ENCODE assay signal across 9 mouse cellular contexts in genomic region chr17:86350791-86351261, GRCm38 (mm10).
DNase-seq lines count a peak whose midpoint lies in the region; ATAC-seq lines count a peak whose summit lies in the region.
"Had no signal": no experiment of that assay in that cellular context is flagged by ENCODE, and none has a peak within 500 bp of the region (broad histone marks: within the 10 kb centered on the region; RNA-seq: fewer than 3 reads in every experiment).

No protein-coding gene starts in this region.

- H3K9me3 ChIP-seq in forebrain, embryonic 14.5 days (replicated peaks; ENCODE audit: control insufficient read depth, low read length) = no peaks in the 10 kb centered on the region
- no peaks in the 10 kb centered on the region for H3K9me3 ChIP-seq in forebrain, embryonic 12.5 days
- H3K9me3 ChIP-seq in neural tube, embryonic 13.5 days = no peaks in the 10 kb centered on the region

- peak overlapping the region; percentile 21; the same call in 1 of the 2 replicates for H3K9ac ChIP-seq in forebrain, embryonic 14.5 days (ENCODE audit: low read length)
- H3K9ac ChIP-seq in forebrain, embryonic 12.5 days = no peak overlapping the region
- H3K9ac ChIP-seq in neural tube, embryonic 13.5 days = no peak overlapping the region

- no peak for ATAC-seq in forebrain, embryonic 14.5 days
- ATAC-seq in forebrain, embryonic 12.5 days (ENCODE audit: low FRiP score) = no peak
- ATAC-seq in neural tube, embryonic 13.5 days (ENCODE audit: low read depth) = no peak
- no peak for ATAC-seq in erythroblast, adult 5-6 weeks (replicated peaks; ENCODE audit: low FRiP score, poor library complexity, severe bottlenecking)

- H3K4me3 ChIP-seq in forebrain, embryonic 14.5 days (ENCODE audit: low read depth, low read length) = no peak overlapping the region
- H3K4me3 ChIP-seq in forebrain, embryonic 12.5 days (replicated peaks) = no peak overlapping the region
- H3K4me3 ChIP-seq in neural tube, embryonic 13.5 days = no peak overlapping the region

- DNase-seq in forebrain, embryonic 14.5 days (ENCODE audit: low spot score) = peak; percentile 28
- DNase-seq in neural tube, embryonic 10.5 days (ENCODE audit: extremely low spot score, low spot score) = no peak
- DNase-seq in heart, postnatal 14 days = peak; percentile 63 to 75
- DNase-seq in testis, postnatal 14 days (ENCODE audit: low spot score) = peak; percentile 44
- no peak for DNase-seq in thymus, adult 18-20 months
- DNase-seq: thymus, postnatal 36 days had no signal

- peaks cover 7% of the 10 kb centered on the region for H3K4me1 ChIP-seq in forebrain, embryonic 14.5 days (ENCODE audit: control insufficient read depth, insufficient read depth, low read length)
- H3K4me1 ChIP-seq in forebrain, embryonic 12.5 days = peaks cover 4% of the 10 kb centered on the region; the same call in 1 of the 2 replicates
- H3K4me1 ChIP-seq in neural tube, embryonic 13.5 days (replicated peaks) = peaks cover 22% of the 10 kb centered on the region

- no peak overlapping the region for H3K4me2 ChIP-seq in forebrain, embryonic 14.5 days (ENCODE audit: low read length)
- H3K4me2 ChIP-seq in forebrain, embryonic 12.5 days = no peak overlapping the region
- no peak overlapping the region for H3K4me2 ChIP-seq in neural tube, embryonic 13.5 days

- no peaks in the 10 kb centered on the region for H3K36me3 ChIP-seq in forebrain, embryonic 14.5 days (ENCODE audit: control insufficient read depth, insufficient read depth, low read length)
- no peaks in the 10 kb centered on the region for H3K36me3 ChIP-seq in forebrain, embryonic 12.5 days (replicated peaks)
- H3K36me3 ChIP-seq in neural tube, embryonic 13.5 days = no peaks in the 10 kb centered on the region

- intact Hi-C loops in heart, postnatal 14 days (cut with DNase I) = loop anchor here (1.0 kb wide), 1 partner anchor 184 kb away; the partner anchor contains the start of gene Prkce

- H3K27ac ChIP-seq in forebrain, embryonic 14.5 days (ENCODE audit: low read depth, low read length) = peak overlapping the region; percentile 46; the same call in 1 of the 2 replicates
- no peak overlapping the region for H3K27ac ChIP-seq in forebrain, embryonic 12.5 days
- peak overlapping the region; percentile 15; the same call in 1 of the 2 replicates for H3K27ac ChIP-seq in neural tube, embryonic 13.5 days (replicated peaks)

- H3K27me3 ChIP-seq in forebrain, embryonic 14.5 days (replicated peaks; ENCODE audit: control insufficient read depth, insufficient read depth, low read length) = no peaks in the 10 kb centered on the region
- H3K27me3 ChIP-seq in forebrain, embryonic 12.5 days = no peaks in the 10 kb centered on the region
- no peaks in the 10 kb centered on the region for H3K27me3 ChIP-seq in neural tube, embryonic 13.5 days

- WGBS in forebrain, embryonic 14.5 days = 63% methylated on average over 12 of the region's 12 CpGs
- 73% methylated on average over 12 of the region's 12 CpGs for WGBS in forebrain, embryonic 12.5 days
- WGBS in neural tube, embryonic 13.5 days = 70% methylated on average over 12 of the region's 12 CpGs

Comparison
In these comparisons a context has a peak if more than half of its experiments do, and no peak if none do; other contexts are left out.
1. DNase-seq: peak in forebrain, embryonic 14.5 days (single experiment), heart, postnatal 14 days (2 of 2) and testis, postnatal 14 days (single experiment); none in neural tube, embryonic 10.5 days (single experiment) and thymus, adult 18-20 months (0 of 2).